Mouse (Mus musculus): Measurements from ENCODE around the gene Cfap45.
A peak's percentile ranks its signal among the peaks of the same experiment; 100 is the strongest.

The Cfap45 gene

DNA sequence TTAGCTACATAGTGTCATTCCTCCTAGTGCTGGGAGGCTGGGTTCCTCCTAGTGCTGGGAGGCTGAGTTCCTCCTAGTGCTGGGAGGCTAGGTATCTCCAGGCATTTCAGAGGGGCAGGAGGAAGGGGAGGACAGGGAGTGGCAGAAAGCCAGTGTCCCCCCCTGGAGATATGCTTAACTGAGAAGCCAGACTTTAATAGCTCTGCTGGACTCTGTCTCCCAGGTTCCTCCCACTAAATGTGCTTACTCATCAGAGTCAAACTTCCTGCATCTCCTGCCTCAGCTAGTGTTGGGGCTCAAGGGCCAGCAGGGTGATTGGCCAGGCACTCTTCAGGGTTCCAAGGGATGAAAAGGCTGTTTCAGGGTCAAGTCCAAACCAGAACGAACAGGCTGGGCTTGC lies 5.2 kb upstream of the Cfap45 start:
- DNase-seq (ENCODE audit: low read depth, low spot score) = no peak

- DNase-seq (ENCODE audit: low read depth, low spot score) = no peak
Observed at GRCm38 (mm10) chr1:172518013-172518412, 2.6 kb upstream of the Cfap45 start.

- no peak for DNase-seq (ENCODE audit: low read depth, low spot score)
Observed at GRCm38 (mm10) chr1:172519644-172520043, 957 bp upstream of the Cfap45 start.

- no peak for DNase-seq (ENCODE audit: low read depth, low spot score)
Observed at GRCm38 (mm10) chr1:172522524-172522923, 1.9 kb downstream of the Cfap45 start.

- DNase-seq (ENCODE audit: low read depth, low spot score) = no peak
Observed at GRCm38 (mm10) chr1:172523699-172524101, 3.1 kb downstream of the Cfap45 start.

- no peak for DNase-seq (ENCODE audit: low read depth, low spot score)
Observed at GRCm38 (mm10) chr1:172525027-172525764, 4.6 kb downstream of the Cfap45 start.

GRCm38 (mm10) chr1:172525971-172526370 lies 5.4 kb downstream of the Cfap45 start:
- no peak for DNase-seq (ENCODE audit: low read depth, low spot score)

- no peak for DNase-seq (ENCODE audit: low read depth, low spot score)
Observed at GRCm38 (mm10) chr1:172526380-172527081, 5.9 kb downstream of the Cfap45 start.

- DNase-seq (ENCODE audit: low read depth, low spot score) = no peak
Observed at GRCm38 (mm10) chr1:172527431-172527830, 6.8 kb downstream of the Cfap45 start.

DNA sequence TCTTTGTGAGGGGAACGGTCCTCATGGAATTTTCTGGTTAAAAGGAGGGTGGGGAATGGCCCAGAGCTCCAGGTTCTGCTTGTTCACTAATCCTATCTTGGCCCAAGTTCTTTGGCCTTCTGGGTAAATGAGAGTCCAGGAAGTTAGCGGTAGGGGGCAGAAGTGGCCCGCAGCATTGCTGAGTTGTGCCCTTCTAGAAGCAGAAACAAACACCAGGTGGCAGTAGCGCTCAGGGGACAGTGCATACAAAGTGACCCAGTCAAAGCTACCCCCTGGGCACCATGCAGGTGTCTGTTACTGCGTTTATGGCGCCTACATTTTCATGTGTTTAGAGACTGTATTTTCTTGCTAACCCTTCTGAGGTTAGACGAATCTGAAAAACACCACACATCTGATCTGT lies 8.1 kb downstream of the Cfap45 start:
- no peak for DNase-seq (ENCODE audit: low read depth, low spot score)

DNA sequence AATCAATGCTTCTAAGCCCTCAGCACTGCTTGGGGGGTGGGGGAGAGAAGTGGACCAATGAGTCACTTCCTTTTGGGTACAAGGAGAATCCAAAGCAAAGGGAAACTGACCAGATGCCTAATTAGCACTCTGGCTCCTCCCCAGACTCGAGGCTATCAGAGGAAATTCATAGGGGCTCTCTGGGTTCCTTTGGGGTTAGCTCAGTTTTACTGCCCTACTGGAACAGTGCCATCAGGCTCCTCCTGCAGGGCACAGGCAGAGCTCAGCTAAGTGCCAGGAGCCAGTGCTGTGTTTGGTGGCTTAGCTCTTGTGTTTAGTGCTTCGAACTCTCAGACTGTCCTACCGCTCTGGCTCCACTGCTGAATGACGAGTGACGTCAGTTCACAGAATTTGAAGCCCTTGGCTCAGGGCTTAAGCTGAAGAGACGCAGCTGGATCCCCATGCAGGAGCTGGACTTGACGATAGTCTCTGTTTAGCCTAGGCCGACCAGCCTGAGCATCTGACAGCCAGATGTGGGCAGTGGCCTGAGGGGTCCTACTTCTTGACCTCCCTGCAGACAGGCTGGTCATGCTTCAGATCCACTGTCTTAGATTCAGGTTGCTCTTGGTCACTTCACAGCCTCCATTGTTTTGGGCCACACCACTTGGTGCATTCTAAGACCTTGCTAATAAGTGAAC lies 10.1 kb downstream of the Cfap45 start:
- no peak for DNase-seq (ENCODE audit: low read depth, low spot score)

DNA sequence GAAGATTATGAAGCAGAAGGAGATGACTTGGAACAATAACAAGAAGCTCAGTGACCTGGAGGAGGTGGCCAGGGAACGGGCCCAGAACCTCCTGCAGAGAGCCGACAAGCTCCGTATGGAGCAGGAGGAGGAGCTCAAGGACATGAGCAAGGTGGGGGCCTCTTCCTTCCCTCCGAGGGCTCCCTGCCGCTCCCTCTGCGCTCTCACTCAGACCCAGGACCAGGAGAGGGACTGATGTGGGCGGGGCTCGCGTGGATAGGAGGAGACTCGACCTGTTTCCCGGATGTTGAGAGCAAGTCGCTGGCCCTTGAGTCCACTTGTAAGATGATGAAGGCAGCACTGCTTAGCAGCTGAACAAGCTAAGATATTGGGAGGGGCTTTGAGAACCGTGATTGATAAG lies 11.9 kb downstream of the Cfap45 start:
- DNase-seq (ENCODE audit: low read depth, low spot score) = no peak

DNA sequence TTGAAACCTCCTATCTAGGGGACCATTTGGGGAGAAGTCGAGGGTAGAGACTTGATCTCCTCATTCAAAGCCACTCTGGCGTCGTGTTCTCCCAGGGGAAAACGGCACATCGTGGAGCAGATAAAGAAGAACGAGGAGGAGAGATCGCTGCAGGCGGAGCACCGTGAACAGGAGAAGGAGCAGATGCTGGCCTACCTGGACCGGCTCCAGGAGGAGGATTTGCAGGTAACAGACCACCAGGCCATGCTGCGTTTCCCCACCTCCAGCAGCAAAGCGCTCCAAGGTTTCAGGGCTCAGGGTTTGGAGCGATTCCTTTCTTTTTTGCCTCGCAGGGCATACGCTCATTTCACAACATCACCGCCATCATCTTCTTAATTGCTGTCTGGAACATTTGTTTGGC lies 14.5 kb downstream of the Cfap45 start:
- DNase-seq (ENCODE audit: low read depth, low spot score) = no peak

GRCm38 (mm10) chr1:172539827-172540226 lies 19.2 kb downstream of the Cfap45 start:
- no peak for DNase-seq (ENCODE audit: low read depth, low spot score)

GRCm38 (mm10) chr1:172540283-172540820 lies 19.8 kb downstream of the Cfap45 start:
- no peak for DNase-seq (ENCODE audit: low read depth, low spot score)

GRCm38 (mm10) chr1:172546062-172546461 lies 25.5 kb downstream of the Cfap45 start:
- DNase-seq (ENCODE audit: low read depth, low spot score) = no peak

DNA sequence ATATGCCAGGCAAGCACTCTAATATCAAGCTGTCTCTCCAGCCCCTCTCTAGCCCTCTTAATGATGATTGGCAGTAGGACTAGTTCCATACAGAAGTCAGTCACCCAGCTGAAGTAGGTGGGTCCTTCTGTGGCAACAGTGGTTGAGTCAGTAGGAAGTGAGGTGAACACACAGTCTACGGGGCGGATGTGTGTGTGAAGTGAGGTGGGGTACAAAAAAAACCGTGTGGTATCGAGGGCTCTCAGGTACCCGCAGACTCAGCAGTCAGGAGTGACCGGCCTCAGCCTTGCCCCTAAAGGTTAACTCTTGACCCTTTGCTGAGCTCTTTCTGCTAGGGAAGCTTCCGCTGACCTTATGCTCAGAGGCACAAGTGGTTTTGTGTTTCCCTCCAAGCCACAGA lies 27.9 kb downstream of the Cfap45 start:
- DNase-seq (ENCODE audit: low read depth, low spot score) = no peak

DNA sequence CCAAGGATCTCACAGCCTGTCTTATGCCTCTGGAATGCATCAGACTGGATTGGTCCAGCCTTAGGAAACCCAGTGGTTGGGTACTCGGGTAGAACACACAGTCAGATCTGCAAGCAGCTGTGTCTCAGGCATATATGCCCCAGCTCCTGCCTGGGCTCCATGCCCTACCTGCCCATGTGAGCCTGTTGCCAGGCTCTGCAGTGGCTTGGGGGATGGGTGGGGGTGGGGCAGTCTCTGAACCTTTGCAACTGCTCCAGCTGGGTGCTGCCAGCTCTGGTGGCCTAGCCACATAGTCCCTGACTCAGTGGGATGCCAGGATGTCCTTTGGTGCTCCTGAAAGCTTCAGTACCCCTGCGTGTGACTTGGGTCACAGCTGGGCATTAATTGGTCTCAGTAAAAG lies 28.7 kb downstream of the Cfap45 start:
- no peak for DNase-seq (ENCODE audit: low read depth, low spot score)

DNA sequence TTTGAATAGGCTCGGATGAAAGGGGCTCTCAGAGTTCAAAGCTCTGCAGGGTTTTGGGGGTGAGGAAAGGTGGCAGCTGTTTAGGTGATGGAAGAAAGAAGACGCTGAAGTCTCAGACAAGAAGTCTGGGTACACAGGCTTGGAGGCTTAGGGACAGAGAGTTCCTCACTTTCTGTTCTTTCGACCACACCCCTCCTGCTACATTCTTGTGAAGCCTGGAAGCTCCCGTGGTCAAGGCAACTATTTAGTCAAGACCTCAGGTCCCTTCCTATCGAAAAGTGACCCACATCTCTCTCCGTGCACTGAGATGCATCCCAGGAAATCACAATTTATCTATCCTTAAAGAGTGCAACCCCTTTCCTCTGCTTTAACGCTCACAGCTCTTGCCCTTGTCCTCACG lies 29.1 kb downstream of the Cfap45 start:
- DNase-seq (ENCODE audit: low read depth, low spot score) = no peak

- peak; percentile 79 for DNase-seq (ENCODE audit: low read depth, low spot score)
Observed at GRCm38 (mm10) chr1:172550551-172550951, 29.9 kb downstream of the Cfap45 start.

DNA sequence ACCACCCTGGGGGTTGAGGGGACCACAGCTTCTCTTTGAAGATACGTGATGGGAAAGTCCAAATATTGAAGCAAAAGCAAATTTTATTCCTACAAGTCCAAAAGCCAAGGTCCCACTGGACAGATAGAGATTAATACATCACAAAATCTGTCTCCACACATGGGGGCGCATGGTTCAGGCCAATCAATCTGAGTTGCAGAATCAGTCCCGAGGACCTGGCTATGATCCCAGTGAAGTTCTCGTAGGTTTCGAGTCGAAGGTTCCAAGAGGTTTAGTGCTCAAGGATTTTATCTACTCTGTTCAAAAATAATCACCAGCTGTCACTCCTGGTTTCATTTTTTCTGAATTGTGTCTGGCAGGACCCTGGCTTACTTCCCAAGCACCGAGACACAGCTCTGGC lies 30.4 kb downstream of the Cfap45 start:
- no peak for DNase-seq (ENCODE audit: low read depth, low spot score)

GRCm38 (mm10) chr1:172552623-172553022 lies 32.0 kb downstream of the Cfap45 start:
- DNase-seq (ENCODE audit: low read depth, low spot score) = no peak
